Mouse (Mus musculus) spleen, postnatal 10 days (tissue): ENCODE measurements around the gene Elavl2.
"Not testable (repeated sequence)": the region's sequence is repeated elsewhere in the genome, so short reads cannot be mapped to it uniquely, and the experiment has no call there.

Experiments used
- DNase-seq, 2 experiments: peaks; one replicate each; pipeline ENCODE4 v3.0.0; 2021 to 2022; ENCODE audit warnings: low spot score in 2 of 2

The Elavl2 gene

DNA sequence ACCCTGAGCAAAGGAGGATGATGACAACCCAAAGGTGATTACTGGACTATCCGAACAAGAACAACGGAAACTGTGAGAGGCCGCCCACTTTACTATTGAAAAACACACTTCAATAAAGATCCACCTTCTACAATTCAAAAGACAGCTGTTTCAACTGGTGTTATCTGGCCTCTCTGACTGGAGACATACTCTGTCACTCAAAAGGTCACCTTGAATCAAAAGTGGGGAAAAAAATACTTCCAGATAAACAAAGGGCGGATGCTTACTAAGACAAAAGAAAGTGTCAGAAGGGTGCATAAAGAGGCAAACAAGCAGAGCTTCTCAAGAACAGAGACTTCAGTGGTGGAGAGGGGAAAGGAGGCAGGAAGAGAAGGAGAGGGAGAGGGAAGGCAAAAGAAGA, 66.4 kb downstream of the Elavl2 start:
- no peak for DNase-seq

DNA sequence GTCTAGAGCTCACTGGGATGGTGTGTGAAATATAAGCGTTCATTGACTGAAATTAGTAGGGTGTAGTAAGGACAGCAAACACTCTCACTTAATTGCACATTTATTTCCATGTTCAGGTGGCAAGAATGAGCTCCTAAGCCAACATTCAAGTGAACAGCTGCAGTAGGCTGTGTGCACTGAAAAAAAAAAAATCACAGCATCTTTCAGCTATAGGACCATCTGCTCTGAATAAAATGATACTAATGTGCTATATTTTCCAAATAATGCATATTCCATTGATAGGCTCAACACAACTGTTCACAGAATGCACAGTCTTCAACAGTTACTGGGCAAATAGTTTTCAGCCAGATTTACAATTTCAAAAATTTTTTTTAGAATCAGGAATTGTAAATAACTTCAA, 89.8 kb downstream of the Elavl2 start:
- no peak for DNase-seq

DNA sequence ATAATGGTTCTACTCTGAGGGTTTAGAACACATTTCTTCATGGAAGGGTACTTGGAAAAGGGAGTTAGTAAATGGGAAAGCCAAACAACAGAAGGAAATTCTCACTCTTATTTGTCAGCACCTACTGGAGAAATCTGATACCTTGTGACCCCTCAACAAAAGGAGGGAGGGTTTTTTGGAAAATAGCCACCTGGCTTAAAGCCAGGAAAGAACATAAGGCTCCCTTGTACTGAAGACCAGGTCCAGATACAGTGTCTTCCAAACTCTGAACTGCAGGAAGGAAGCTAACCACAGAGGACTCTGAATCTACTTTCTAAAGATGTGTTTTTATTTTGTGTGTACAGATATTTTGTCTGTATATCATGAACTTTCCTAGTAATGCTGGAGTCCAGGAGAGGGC, 102.9 kb downstream of the Elavl2 start:
- no peak for DNase-seq

DNA sequence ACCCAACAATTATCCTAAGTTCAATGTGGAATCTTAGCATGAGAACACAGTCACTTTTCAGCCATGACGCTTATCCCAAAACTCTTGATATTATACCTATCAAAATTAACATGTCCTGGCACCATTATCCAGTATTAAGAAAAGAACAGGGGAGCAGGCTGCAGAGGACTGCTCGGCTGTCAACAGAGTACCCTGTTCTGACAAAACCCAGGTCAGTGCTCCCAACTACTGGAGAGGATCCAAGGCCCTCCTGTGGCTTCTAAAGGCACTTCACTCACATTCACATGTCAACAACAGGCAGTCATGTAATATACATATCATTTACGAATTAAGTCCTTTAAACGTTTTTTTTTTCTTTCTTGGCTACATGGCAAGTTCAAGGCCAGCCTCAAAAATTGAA, 105.3 kb downstream of the Elavl2 start:
- no peak for DNase-seq

DNA sequence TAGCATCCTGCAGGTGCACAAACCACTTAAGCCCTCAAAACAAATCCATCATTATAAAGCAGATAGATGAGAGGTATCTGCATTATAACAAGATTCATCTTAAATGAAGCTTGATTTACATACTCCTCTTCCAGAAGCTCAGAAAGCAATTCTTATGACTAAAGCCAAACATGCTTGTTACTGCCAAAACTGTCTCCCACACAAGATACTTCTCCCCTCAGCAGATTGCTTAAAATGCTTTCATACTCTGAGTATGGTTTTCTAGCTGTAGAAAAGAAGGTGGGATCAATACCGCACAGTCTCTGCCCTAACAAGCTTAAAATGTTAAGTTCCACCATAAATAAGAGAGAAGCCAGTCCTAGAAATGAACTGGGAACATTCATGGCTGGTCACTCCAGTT, 109.1 kb downstream of the Elavl2 start:
- DNase-seq, result no peak

DNA sequence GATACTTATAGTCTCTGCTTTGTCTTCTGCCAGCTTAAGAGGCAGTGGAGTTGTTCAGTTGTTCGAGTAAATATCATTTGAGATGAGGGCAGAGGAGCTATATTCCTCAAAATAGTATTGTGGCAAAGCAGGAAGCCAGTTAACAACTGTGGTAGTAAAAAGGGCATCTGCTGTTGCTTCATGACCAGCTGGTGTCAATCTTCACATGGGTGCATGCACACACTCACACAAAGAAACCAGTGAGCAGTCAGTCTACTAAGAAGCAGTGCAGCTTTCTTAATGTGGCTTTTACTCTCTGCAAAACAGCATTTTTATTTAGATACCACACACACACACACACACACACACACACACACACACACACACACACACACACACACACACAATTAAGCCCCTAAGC, 110.2 kb downstream of the Elavl2 start:
- DNase-seq, result no peak

DNA sequence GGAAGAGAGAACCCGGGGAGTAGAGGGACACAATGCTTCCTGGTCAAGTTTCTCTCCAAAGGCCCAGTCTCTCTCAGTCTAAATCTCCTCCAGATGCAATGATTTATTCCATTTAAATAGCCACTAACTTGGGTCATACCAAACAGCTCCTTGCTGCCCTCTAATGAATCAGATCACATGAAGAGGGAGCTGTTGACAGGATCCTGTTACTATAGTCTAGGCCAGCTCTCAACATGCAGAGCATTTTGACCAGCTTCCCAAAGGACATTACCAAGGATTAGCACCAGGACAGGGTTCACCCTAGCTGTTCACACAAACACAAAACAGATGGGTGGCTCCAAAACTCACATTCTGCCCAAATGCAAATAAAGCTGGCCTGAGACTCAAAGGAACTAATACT, 111.4 kb downstream of the Elavl2 start:
- DNase-seq, result no peak

DNA sequence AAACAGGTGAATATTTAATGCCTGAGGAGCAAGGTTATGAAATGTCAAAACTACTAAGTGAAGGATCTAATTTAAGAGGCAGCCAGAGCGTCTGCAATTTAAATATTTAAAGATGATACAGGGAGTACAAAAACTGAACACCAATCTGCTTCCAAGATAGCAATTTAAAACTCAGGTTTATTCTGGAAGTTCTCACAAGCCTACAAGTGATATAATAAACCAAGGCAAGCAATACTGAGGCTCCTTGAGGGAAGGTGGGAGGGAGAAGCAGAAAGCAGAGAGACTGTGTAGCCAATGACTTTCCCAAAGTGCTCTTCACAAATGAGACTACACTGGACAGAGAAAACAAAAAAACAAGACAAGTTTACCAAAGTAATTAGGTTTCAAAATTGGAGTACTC, 132.2 kb downstream of the Elavl2 start:
- no peak for DNase-seq

DNA sequence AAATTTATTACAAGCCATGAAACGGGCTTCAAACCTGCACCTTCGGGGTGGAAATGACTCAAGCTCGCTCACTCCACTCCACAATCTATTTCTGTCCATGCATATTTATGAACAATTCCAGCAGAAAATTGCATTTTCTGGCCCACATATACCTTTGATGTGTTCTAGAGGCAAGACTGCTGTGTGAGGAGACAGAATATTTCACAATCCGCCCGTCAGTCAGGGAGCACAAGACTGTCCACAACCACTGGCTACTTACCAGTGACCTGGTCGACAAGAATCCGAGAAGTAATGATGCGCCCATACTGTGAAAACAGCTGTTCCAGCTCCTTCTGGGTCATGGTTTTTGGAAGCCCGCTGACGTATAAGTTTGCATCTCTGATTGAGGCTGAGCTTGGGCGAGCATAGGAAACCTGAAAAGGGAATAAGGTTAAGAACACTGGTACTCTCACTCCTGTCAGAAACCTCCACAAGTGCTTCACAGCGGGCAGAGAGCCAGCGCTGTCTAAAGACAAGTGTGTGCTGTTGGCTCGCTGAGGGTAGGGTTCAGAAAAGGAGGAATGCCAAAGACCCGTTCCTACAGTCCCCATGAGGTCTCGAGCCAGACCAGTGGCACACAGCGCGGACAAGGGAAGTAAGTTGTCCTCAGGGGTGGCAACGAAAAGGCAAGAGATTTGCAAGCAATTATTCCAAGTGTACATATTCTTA, 136.7 kb downstream of the Elavl2 start:
- no peak for DNase-seq

DNA sequence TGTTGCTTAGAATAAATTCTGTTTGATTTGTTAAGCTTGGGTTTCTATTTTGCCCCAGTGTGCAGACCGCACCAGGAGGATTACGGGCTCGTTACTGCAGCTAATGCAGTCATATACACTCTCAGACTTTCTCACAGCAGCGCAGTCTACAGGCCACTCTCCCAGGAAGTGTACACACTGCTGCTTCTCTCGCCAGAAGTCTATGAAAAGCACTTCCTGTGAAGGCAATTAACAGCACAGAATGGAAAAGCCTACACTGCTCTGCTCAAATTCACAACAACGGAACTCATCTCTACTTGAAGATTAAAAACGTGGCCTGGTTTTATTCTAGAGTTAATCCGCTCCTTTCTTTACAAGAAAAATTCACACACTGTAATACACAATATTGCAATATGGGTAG, 137.7 kb downstream of the Elavl2 start:
- no peak for DNase-seq

DNA sequence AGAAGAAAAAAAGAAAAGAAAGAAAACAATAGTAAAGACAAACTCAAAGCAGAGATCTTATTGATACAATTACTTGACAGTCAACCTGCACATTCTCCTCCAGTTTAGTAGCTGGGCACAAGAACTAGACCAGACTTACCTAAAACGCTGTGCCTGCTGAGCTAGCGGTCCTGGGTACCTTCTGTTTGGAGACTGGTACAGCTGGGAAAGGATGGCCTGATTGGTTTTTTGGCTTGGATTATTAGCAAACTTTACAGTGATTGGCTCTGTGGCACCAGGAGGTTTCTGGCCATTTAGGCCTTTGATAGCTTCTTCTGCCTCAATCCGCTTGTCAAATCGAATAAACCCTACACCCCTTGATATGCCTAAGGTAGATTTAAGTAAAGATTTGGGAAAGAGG, 140.0 kb downstream of the Elavl2 start:
- DNase-seq, result no peak

DNA sequence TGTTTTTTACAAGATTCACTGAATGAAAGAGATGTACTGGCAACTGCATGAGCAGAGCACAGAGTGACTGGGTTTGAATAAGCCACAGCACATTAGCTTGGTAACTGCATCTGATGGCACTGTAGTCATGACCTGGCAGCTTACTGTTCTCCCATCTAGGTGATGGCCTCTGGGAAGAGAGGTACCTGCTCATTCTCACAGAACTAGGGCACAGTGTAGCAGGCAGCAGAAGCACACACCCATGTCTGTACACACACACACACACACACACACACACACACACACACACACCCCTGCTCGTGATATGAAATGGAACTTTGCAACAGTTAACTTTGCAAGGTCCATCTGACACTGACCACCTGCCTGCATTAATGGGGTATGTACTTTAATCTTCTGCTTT, 151.9 kb downstream of the Elavl2 start:
- no peak for DNase-seq

DNA sequence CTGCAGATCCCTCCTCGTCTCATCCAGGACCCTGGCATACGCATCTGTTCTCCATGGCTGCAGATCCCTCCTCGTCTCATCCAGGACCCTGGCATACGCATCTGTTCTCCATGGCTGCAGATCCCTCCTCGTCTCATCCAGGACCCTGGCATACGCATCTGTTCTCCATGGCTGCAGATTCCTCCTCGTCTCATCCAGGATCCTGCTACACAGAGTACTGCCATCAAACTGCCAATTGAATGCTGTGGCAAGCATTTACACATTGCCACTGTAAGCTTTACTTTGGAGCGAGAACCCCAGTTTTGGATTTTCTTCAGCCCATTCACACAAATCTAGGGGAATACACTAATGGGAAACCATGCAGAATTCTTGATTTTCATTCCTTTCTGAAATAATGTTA, 155.4 kb downstream of the Elavl2 start:
- not testable (repeated sequence) for DNase-seq

DNA sequence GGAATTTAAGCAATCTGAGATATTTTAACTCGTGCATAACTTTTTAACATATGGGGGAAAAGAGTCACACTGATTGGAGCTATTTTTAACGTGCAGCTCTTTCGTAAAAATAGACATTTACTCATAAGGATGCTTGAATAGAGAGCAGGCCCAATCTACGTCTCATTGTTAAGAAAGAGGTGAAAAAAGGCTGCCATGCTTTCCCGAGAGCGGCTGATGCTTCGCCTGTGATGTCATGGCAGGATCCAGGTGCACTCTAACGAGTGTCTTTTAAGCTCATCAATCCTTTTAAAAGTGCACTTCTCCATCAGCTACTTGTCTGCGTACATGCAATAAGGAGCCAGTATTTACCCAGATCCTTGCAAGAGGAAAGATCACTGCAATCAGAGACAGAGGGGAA, 156.0 kb downstream of the Elavl2 start:
- no peak for DNase-seq

DNA sequence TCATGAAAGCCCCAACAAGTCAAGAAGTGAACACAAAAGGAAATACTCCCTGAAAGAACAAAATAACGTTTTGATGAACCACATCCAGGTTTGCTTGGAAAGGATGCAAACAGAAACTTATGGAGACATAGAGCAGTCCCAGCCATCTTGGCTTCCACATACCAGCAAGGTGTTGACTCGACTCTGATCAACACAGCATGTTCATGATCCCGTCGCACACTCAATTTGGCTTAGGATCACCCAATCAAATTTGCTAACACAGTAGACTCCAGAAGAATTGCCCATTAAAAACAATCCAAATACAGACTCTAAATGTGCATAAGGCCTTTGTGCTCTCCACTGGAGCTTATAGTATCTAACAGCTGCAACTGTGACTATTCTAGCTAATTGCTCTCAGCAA, 156.7 kb downstream of the Elavl2 start:
- DNase-seq, result no peak

DNA sequence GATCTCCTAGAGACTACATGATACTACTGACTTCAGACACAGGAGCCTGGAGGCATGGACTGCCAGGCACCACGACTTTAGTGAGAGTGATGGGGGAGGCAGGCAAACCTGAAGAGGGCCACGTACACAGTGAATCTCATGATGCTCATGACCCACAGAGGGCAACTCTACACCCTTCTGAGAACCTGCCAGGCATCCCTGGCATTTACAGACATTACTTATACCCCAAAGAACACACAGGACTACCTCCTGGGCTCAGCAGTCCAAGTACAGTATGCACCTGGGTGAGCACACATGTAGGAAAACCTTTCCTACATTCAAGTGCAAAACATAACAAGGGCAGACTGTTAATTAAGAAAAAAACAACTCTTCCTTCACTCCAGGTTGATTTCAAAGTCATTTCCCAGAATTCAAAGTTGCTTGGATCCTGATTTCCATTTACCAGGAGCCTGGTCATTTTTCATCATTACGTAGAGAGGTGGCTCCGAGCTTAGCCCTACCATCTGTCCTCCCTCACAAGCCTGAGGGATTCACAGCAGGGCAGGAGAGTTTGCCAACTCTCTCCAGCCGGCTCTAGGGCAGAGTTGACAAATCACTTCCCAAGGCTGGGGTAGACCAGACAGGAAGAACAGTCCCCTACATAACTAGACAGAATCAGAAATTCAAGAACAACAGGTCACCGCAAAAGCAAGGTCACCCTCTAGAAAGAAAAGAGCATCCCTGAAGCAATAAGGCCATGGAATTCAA, 161.7 kb downstream of the Elavl2 start:
- DNase-seq, result no peak

DNA sequence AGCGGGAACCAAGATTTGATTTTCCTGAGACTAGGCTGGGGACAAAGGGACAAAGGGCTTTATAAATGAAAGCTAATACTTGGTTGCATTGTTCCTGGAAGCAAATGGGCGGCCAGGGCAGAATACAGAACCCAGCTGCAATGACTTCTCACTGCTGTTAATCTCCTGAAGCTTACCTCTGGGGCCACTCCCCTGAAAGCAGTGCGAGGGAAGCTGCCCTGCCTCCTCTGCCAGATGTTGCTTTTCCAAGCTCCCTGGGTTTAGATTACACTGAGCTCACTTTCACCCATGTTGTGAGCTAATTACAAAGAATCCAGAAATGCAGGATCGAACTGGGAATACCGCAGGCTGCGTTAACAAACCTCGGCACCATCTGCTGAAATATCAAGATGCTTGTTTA, 163.6 kb downstream of the Elavl2 start:
- no peak for DNase-seq

DNA sequence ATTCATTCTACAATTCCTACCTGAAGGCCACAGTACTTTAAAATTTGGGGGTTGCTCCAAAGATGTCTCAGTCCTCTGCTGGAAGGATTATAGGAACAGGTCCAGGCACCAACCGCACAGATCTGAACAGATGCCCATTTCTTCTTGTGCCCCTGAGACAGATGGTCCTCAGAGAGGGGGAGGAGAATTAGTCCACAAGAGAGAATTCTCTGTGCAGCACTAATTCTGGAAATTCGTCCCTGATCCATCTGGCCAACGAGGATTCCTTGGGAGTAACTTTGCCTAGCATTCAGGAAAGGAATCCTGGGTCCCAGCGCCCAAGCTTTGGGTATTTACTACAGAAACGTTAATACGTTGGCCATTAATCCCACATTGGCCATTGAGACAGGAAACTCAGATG, 165.6 kb downstream of the Elavl2 start:
- DNase-seq, result no peak

DNA sequence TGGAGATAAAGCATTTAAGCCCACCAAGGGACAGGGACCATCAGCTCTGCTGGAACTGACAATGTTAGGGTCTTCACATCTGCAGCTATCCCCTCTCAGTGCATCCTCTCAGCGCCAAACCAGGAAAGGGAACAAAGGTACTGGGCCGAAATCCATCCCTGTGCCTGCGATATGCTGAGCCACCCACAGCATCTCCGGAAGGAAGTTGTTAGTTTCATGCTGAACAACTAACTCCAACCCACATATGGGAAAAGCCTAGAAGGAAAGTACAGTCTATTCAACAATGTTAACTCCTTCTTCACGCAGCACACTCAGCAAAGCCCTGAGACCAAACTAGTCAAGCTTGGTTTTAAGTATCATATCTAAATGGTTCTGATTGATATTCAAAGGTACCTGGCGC, 167.0 kb downstream of the Elavl2 start:
- no peak for DNase-seq

DNA sequence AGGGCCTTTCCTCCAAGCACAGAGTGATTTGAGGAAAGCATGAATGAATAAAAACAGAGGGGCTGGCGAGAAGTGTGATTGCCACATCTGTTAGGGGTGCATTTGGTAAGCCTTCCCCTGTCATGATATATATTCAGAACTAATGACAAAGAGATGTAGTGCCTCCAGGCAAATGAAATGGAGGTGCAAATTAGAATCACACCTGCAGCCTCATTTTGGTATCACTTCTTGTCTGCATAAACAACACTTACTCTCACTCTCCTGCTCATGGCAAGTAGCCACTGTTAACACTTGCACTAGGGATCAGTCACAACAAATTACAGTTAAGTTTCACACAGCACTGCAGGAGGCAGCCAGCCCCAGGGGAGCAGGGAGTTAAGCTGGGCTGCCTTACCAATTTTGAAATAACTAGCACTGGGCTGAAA, 170.1 kb downstream of the Elavl2 start:
- DNase-seq, result no peak

DNA sequence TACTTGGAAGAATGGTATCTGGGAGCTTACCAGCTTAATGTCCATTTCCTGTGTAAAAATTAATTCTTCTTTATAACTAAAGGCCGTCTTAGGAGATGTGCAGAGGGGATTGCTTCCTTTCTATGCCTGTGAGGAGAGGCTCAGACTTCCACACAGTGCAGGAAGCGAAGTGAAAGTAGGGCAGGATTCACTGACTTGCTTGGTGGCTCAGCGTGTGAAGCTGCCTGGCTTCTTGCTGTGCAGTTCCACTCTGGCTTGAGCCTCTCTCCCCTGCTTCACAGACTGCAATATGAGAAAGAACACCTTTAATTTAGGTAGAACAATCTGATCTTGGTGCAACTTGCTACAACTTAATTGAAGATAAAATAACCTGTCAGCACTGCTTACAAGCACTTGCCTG, 172.2 kb downstream of the Elavl2 start:
- no peak for DNase-seq

DNA sequence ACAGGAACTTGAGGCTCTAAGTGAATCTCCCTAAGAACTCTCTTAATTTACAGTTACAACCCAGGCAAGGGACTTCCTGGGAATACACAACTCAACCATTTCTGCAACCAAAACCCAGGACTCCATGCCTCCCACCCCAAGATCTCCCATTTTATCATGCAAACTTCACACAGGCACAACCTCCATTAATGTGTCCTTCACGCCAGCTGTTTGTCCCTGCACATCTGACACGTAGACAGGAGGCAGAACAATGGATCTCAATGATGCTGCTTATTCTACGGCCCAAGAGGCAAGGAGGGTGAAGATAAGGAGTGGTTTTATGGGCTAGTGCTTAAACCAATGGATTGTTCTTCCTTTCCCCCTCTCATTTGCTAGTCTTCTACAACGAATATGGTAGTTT, 176.8 kb downstream of the Elavl2 start:
- no peak for DNase-seq

DNA sequence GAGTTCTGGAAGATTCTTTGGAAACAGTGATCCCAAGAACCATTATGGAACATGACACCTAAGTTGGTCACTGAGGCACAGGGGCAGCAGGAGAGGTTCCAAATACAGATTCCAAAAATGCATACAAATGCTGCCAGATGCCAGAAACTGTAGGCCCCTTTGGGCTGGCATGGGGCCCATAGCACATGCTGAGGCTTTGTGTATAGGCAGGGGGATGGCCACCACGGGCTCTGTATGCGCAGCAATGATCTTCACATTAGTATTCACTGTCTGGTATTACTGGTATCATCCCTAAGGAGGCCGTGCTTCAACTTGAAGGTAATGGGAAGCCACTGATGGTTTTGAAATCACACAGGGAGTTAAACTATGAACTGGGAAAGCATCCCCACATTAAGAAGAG, 181.3 kb downstream of the Elavl2 start:
- DNase-seq, result no peak

DNA sequence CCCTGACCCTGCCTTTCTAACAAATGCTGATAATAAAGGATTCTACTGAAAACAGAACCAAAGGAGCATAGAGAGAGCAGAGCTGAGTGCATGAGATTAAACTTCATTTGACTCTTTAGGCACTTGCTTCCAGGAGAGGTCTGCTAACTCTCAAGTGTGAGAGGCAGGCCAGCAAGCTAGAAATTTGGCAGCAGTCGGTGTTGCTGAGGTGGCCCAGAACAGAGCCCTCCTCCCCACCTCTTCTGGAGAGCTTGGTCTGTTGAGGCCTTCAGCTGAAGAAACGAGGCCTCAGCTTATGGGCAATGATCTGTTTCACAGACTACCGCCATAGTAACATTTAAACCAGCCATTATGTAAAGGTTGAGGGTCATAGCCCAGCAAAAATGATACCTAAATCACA, 186.7 kb downstream of the Elavl2 start:
- no peak for DNase-seq
